Mouse (Mus musculus): ENCODE data around the gene Mia3. TPM values are rescaled to one million over a fixed set of nuclear protein-coding genes. Genes with fewer than 3 reads are reported as not detected.
A peak's percentile ranks its signal among the peaks of the same experiment; 100 is the strongest.

Mia3 gene
- polyA plus RNA-seq, 1 experiment from 2014 or later, result 53.9 TPM

GRCm38 (mm10) chr1:183307555-183307954 is 61.8 kb downstream of the Mia3 start:
- no peak overlapping the region for H3K9ac ChIP-seq (ENCODE audit: low read depth, low read length)
- H3K27me3 ChIP-seq (replicated peaks; ENCODE audit: control insufficient read depth, insufficient read depth, low read length), result no peaks in the 10 kb centered on the region
- no peak for ATAC-seq
- TF ChIP-seq CTCF (IDR thresholded peaks at IDR 0.05; ENCODE audit: low read depth), result no peak
- H3K4me2 ChIP-seq (replicated peaks; ENCODE audit: low read depth), result no peak overlapping the region
- H3K27ac ChIP-seq (ENCODE audit: low read depth, low read length), result no peak overlapping the region
- H3K4me1 ChIP-seq (replicated peaks; ENCODE audit: control insufficient read depth, insufficient read depth, low read length), result no peaks in the 10 kb centered on the region
- H3K4me3 ChIP-seq (ENCODE audit: low read depth, low read length), result no peak overlapping the region
- WGBS, result 73% methylated on average over 3 of the region's 3 CpGs
- no peaks in the 10 kb centered on the region for H3K9me3 ChIP-seq (ENCODE audit: control insufficient read depth)
- H3K36me3 ChIP-seq (ENCODE audit: control insufficient read depth, insufficient read depth), result 0 out of 2 replicates have a peak, but pooled peaks cover 4% of the 10 kb centered on the region

- TF ChIP-seq CTCF (IDR thresholded peaks at IDR 0.05; ENCODE audit: low read depth), result no peak
- WGBS, result 87% methylated on average over 6 of the region's 6 CpGs
- no peak for ATAC-seq
These were observed 70.2 kb downstream of the Mia3 start for GRCm38 (mm10) chr1:183299161-183299560.

GRCm38 (mm10) chr1:183297886-183298489 is 71.4 kb downstream of the Mia3 start:
- H3K36me3 ChIP-seq (ENCODE audit: control insufficient read depth, insufficient read depth), result peaks cover 7% of the 10 kb centered on the region; the same call in 1 of the 2 replicates
- under 1% methylated on average over 20 of the region's 20 CpGs for WGBS
- no peak overlapping the region for H3K27ac ChIP-seq (ENCODE audit: low read depth, low read length)

More at GRCm38 (mm10) chr1:183299161-183299560, 70.2 kb downstream of the Mia3 start:
- H3K9ac ChIP-seq (ENCODE audit: low read depth, low read length), result no peak overlapping the region
- no peaks in the 10 kb centered on the region for H3K27me3 ChIP-seq (replicated peaks; ENCODE audit: control insufficient read depth, insufficient read depth, low read length)
- no peak overlapping the region for H3K4me2 ChIP-seq (replicated peaks; ENCODE audit: low read depth)
- H3K36me3 ChIP-seq (ENCODE audit: control insufficient read depth, insufficient read depth), result no peaks in the 10 kb centered on the region
- no peak overlapping the region for H3K27ac ChIP-seq (ENCODE audit: low read depth, low read length)
- no peaks in the 10 kb centered on the region for H3K4me1 ChIP-seq (replicated peaks; ENCODE audit: control insufficient read depth, insufficient read depth, low read length)
- H3K4me3 ChIP-seq (ENCODE audit: low read depth, low read length), result no peak overlapping the region
- H3K9me3 ChIP-seq (ENCODE audit: control insufficient read depth), result no peaks in the 10 kb centered on the region

GRCm38 (mm10) chr1:183297473-183297885 is 71.9 kb downstream of the Mia3 start:
- Histone ChIP-seq H3K36me3 (ENCODE audit: control insufficient read depth, insufficient read depth) (peaks cover 12% of the 10 kb centered on the region; the same call in 1 of the 2 replicates), H3K27me3 (replicated peaks; ENCODE audit: control insufficient read depth, insufficient read depth, low read length) (no peaks in the 10 kb centered on the region), H3K9ac (ENCODE audit: low read depth, low read length) (peak overlapping the region; percentile 13), H3K4me1 (replicated peaks; ENCODE audit: control insufficient read depth, insufficient read depth, low read length) (no peaks in the 10 kb centered on the region), H3K9me3 (ENCODE audit: control insufficient read depth) (no peaks in the 10 kb centered on the region), H3K27ac (ENCODE audit: low read depth, low read length) (no peak overlapping the region), H3K4me3 (ENCODE audit: low read depth, low read length) (peak overlapping the region; percentile 53), H3K4me2 (replicated peaks; ENCODE audit: low read depth) (peak overlapping the region; percentile 65)
- TF ChIP-seq CTCF (IDR thresholded peaks at IDR 0.05; ENCODE audit: low read depth), result no peak
- WGBS, result under 1% methylated on average over 30 of the region's 30 CpGs
- ATAC-seq, result peak; percentile 4

More at GRCm38 (mm10) chr1:183297886-183298489, 71.4 kb downstream of the Mia3 start:
- TF ChIP-seq CTCF (IDR thresholded peaks at IDR 0.05; ENCODE audit: low read depth), result no peak
- H3K4me3 ChIP-seq (ENCODE audit: low read depth, low read length), result peak overlapping the region; percentile 53
- no peaks in the 10 kb centered on the region for H3K4me1 ChIP-seq (replicated peaks; ENCODE audit: control insufficient read depth, insufficient read depth, low read length)
- H3K9me3 ChIP-seq (ENCODE audit: control insufficient read depth), result no peaks in the 10 kb centered on the region
- peak overlapping the region; percentile 13; the same call in 1 of the 2 replicates for H3K9ac ChIP-seq (ENCODE audit: low read depth, low read length)
- H3K4me2 ChIP-seq (replicated peaks; ENCODE audit: low read depth), result peak overlapping the region; percentile 65
- no peak for ATAC-seq
- no peaks in the 10 kb centered on the region for H3K27me3 ChIP-seq (replicated peaks; ENCODE audit: control insufficient read depth, insufficient read depth, low read length)

GRCm38 (mm10) chr1:183296877-183297383 is 72.4 kb downstream of the Mia3 start, which contains the start of gene Brox:
TSS of gene Brox (minus strand) at chr1:183297269.
- peak within 1 kb of the TSS; percentile 55 for H3K9ac ChIP-seq (ENCODE audit: low read depth, low read length)
- H3K27ac ChIP-seq (ENCODE audit: low read depth, low read length), result peak within 1 kb of the TSS; percentile 54
- no peaks in the 10 kb centered on the region for H3K9me3 ChIP-seq (ENCODE audit: control insufficient read depth)
- peaks cover 14% of the 10 kb centered on the region; the same call in 1 of the 2 replicates for H3K36me3 ChIP-seq (ENCODE audit: control insufficient read depth, insufficient read depth)
- ATAC-seq, result peak; percentile 86
- no peaks in the 10 kb centered on the region for H3K27me3 ChIP-seq (replicated peaks; ENCODE audit: control insufficient read depth, insufficient read depth, low read length)
- no peaks in the 10 kb centered on the region for H3K4me1 ChIP-seq (replicated peaks; ENCODE audit: control insufficient read depth, insufficient read depth, low read length)
- no peak for TF ChIP-seq CTCF (IDR thresholded peaks at IDR 0.05; ENCODE audit: low read depth)
- H3K4me2 ChIP-seq (replicated peaks; ENCODE audit: low read depth), result peak within 1 kb of the TSS; percentile 65
- H3K4me3 ChIP-seq (ENCODE audit: low read depth, low read length), result peak within 1 kb of the TSS; percentile 53
- under 1% methylated on average over 39 of the region's 39 CpGs for WGBS

- no peak for TF ChIP-seq CTCF (IDR thresholded peaks at IDR 0.05; ENCODE audit: low read depth)
- H3K9ac ChIP-seq (ENCODE audit: low read depth, low read length), result peak within 1 kb of the TSS; percentile 55
- H3K4me2 ChIP-seq (replicated peaks; ENCODE audit: low read depth), result peak within 1 kb of the TSS; percentile 65
- no peaks in the 10 kb centered on the region for H3K27me3 ChIP-seq (replicated peaks; ENCODE audit: control insufficient read depth, insufficient read depth, low read length)
- H3K4me1 ChIP-seq (replicated peaks; ENCODE audit: control insufficient read depth, insufficient read depth, low read length), result no peaks in the 10 kb centered on the region
- peak within 1 kb of the TSS; percentile 53 for H3K4me3 ChIP-seq (ENCODE audit: low read depth, low read length)
- under 1% methylated on average over 25 of the region's 26 CpGs for WGBS
- H3K27ac ChIP-seq (ENCODE audit: low read depth, low read length), result peak within 1 kb of the TSS; percentile 54
- H3K9me3 ChIP-seq (ENCODE audit: control insufficient read depth), result no peaks in the 10 kb centered on the region
- ATAC-seq, result peak; percentile 7; the same call in 1 of the 2 replicates
- peaks cover 14% of the 10 kb centered on the region; the same call in 1 of the 2 replicates for H3K36me3 ChIP-seq (ENCODE audit: control insufficient read depth, insufficient read depth)
These were observed 72.9 kb downstream of the Mia3 start, which contains the start of gene Aida for GRCm38 (mm10) chr1:183296465-183296864. TSS of gene Aida (plus strand) at chr1:183296590.

Measured in intestine, postnatal 0 days (tissue).